Mouse (Mus musculus): Measurements from ENCODE around the gene Tmeff1.

- no peak for TF ChIP-seq CTCF (IDR thresholded peaks at IDR 0.05; ENCODE audit: low read depth)
- no peak for TF ChIP-seq EP300 (optimal IDR thresholded peaks at IDR 0.05)
Measured at GRCm38 (mm10) chr4:48539841-48540575, 45.0 kb upstream of the Tmeff1 start, which contains the start of gene Msantd3.

Measured in stomach, postnatal 0 days (tissue).